Mouse (Mus musculus) liver, postnatal 0 days (tissue): ENCODE measurements at regions not wholly inside any gene's neighbourhood (a gene's known extent, or its start where the extent isn't known, plus 50 kb on each side); places are given as distances from the start of the nearest gene placed in this dataset.

Experiments used
- CTCF ChIP-seq: sonication (generic); IDR thresholded peaks from 2 replicates; pipeline ENCODE4 v1.5.1; 2016; ENCODE audit warnings: antibody characterized with exemption, low read depth
- EP300 ChIP-seq: IDR thresholded peaks from 2 replicates; pipeline ENCODE4 v1.6.1; 2016; ENCODE audit warnings: antibody characterized with exemption, low read depth, mild to moderate bottlenecking

- TF ChIP-seq CTCF (no peak), EP300 (no peak)
Observed at GRCm38 (mm10) chr1:36001821-36002220, 66.4 kb upstream of the Hs6st1 start.
